Mouse (Mus musculus) embryonic fibroblast, embryonic 13.5 days (primary cell): ENCODE data around the gene Cyb561. TPM values are rescaled to one million over a fixed set of nuclear protein-coding genes. Genes with fewer than 3 reads are reported as not detected.

Source experiments
- H3K27ac ChIP-seq: 2 replicates; pipeline ENCODE4 v1.5.1; 2012; ENCODE audit warnings: low read length, control low read depth, inconsistent platforms; ENCODE audit not compliant: insufficient read depth
- H3K4me1 ChIP-seq: 2 replicates; pipeline ENCODE4 v1.6.1; 2011; ENCODE audit warnings: low read length; ENCODE audit not compliant: control insufficient read depth, insufficient read depth
- H3K4me3 ChIP-seq: 2 replicates; pipeline ENCODE4 v1.5.1; 2011; ENCODE audit warnings: mild to moderate bottlenecking, control low read depth, low read length; ENCODE audit not compliant: insufficient read depth
- CTCF ChIP-seq: IDR thresholded peaks from 2 replicates; pipeline ENCODE4 v1.5.1; 2011; ENCODE audit warnings: mild to moderate bottlenecking, control low read depth, low read length, moderate library complexity, borderline replicate concordance; ENCODE audit not compliant: insufficient read depth
- POLR2A ChIP-seq: IDR thresholded peaks from 2 replicates; pipeline ENCODE4 v1.6.1; 2011; ENCODE audit warnings: low read depth, mild to moderate bottlenecking, control low read depth, low read length, moderate library complexity
- polyA plus RNA-seq: library from polyadenylated mRNA; stranded (reverse); fragments of >200 nt; gene quantifications from 2 replicates; pipeline ENCODE4 v1.2.4, GENCODE M21; 2011; ENCODE audit warnings: low read depth; ENCODE audit not compliant: missing spikeins, insufficient read length

The Cyb561 gene
- polyA plus RNA-seq, 1 experiment = 3.4 TPM

- TF ChIP-seq POLR2A (no peak), CTCF (no peak)
- Histone ChIP-seq H3K4me3 (no peak overlapping the region), H3K27ac (no peak overlapping the region), H3K4me1 (peaks cover 13% of the 10 kb centered on the region)
These were observed 2.8 kb upstream of the Cyb561 start for GRCm38 (mm10) chr11:105955815-105956430.

GRCm38 (mm10) chr11:105953402-105953801 is 266 bp upstream of the Cyb561 start:
- TF ChIP-seq POLR2A (no peak), CTCF (no peak)
- no peak overlapping the region for H3K4me3 ChIP-seq

GRCm38 (mm10) chr11:105952111-105952510 is 1.0 kb downstream of the Cyb561 start:
- Histone ChIP-seq H3K4me1 (peaks cover 12% of the 10 kb centered on the region), H3K27ac (no peak overlapping the region), H3K4me3 (no peak overlapping the region)
- TF ChIP-seq CTCF = no peak
- TF ChIP-seq POLR2A = no peak

More at GRCm38 (mm10) chr11:105953402-105953801, 266 bp upstream of the Cyb561 start:
- Histone ChIP-seq H3K27ac (peak overlapping the region; percentile 23; the same call in 1 of the 2 replicates), H3K4me1 (peaks cover 16% of the 10 kb centered on the region)

- peaks cover 12% of the 10 kb centered on the region for H3K4me1 ChIP-seq
- no peak overlapping the region for H3K4me3 ChIP-seq
- TF ChIP-seq POLR2A = no peak
- H3K27ac ChIP-seq = no peak overlapping the region
These were observed 1.5 kb downstream of the Cyb561 start for GRCm38 (mm10) chr11:105951601-105952044.

GRCm38 (mm10) chr11:105950519-105950918 is 2.6 kb downstream of the Cyb561 start:
- Histone ChIP-seq H3K4me3 (no peak overlapping the region), H3K4me1 (peaks cover 12% of the 10 kb centered on the region), H3K27ac (no peak overlapping the region)
- no peak for TF ChIP-seq POLR2A

- Histone ChIP-seq H3K4me1 (peaks cover 12% of the 10 kb centered on the region), H3K27ac (no peak overlapping the region)
- no peak for TF ChIP-seq POLR2A
- TF ChIP-seq CTCF = no peak
These were observed 4.9 kb downstream of the Cyb561 start for GRCm38 (mm10) chr11:105948255-105948654.

GRCm38 (mm10) chr11:105946694-105947154 is 6.4 kb downstream of the Cyb561 start:
- Histone ChIP-seq H3K4me3 (no peak overlapping the region), H3K27ac (no peak overlapping the region)
- TF ChIP-seq POLR2A = no peak

More at GRCm38 (mm10) chr11:105948255-105948654, 4.9 kb downstream of the Cyb561 start:
- no peak overlapping the region for H3K4me3 ChIP-seq

GRCm38 (mm10) chr11:105944770-105945672 is 8.1 kb downstream of the Cyb561 start:
- Histone ChIP-seq H3K4me3 (no peak overlapping the region), H3K27ac (no peak overlapping the region), H3K4me1 (no peaks in the 10 kb centered on the region; the same call in 1 of the 2 replicates)
- TF ChIP-seq POLR2A (no peak), CTCF (no peak)

More at GRCm38 (mm10) chr11:105946694-105947154, 6.4 kb downstream of the Cyb561 start:
- peaks cover 7% of the 10 kb centered on the region for H3K4me1 ChIP-seq

- Histone ChIP-seq H3K27ac (no peak overlapping the region), H3K4me1 (no peaks in the 10 kb centered on the region; the same call in 1 of the 2 replicates), H3K4me3 (peak overlapping the region; percentile 36)
- no peak for TF ChIP-seq POLR2A
- no peak for TF ChIP-seq CTCF
These were observed 9.0 kb downstream of the Cyb561 start for GRCm38 (mm10) chr11:105944126-105944621.
